Comparison of ENCODE assay signal across 24 mouse cellular contexts in genomic region chr2:72351776-72352175, GRCm38 (mm10).
DNase-seq lines count a peak whose midpoint lies in the region; ATAC-seq lines count a peak whose summit lies in the region.
"Had no signal": no experiment of that assay in that cellular context is flagged by ENCODE, and none has a peak within 500 bp of the region (broad histone marks: within the 10 kb centered on the region; RNA-seq: fewer than 3 reads in every experiment).

No protein-coding gene starts in this region.

- H3K4me2 ChIP-seq in midbrain, embryonic 11.5 days = no peak overlapping the region
- no peak overlapping the region for H3K4me2 ChIP-seq in hindbrain, embryonic 16.5 days (ENCODE audit: low read length)
- H3K4me2 ChIP-seq: forebrain, embryonic 12.5 days; forebrain, embryonic 15.5 days; heart, embryonic 11.5 days; hindbrain, embryonic 12.5 days; hindbrain, embryonic 15.5 days; intestine, embryonic 15.5 days had no signal

- no peaks in the 10 kb centered on the region for H3K4me1 ChIP-seq in midbrain, embryonic 11.5 days (ENCODE audit: control insufficient read depth, insufficient read depth, low read length)
- H3K4me1 ChIP-seq in midbrain, embryonic 10.5 days = peaks cover 3% of the 10 kb centered on the region; the same call in 1 of the 2 replicates
- no peaks in the 10 kb centered on the region for H3K4me1 ChIP-seq in hindbrain, embryonic 16.5 days (ENCODE audit: control insufficient read depth, insufficient read depth, low read depth, low read length)
- H3K4me1 ChIP-seq: forebrain, embryonic 12.5 days; forebrain, embryonic 15.5 days; hindbrain, embryonic 12.5 days; hindbrain, embryonic 15.5 days; intestine, embryonic 15.5 days had no signal

- peak; percentile 37 for DNase-seq in midbrain, embryonic 11.5 days (ENCODE audit: low spot score, missing footprints)
- DNase-seq in midbrain, embryonic 10.5 days (ENCODE audit: low spot score) = no peak
- DNase-seq in NIH3T3 (ENCODE audit: low read depth) = peak; percentile 90
- DNase-seq in fibroblast of lung, adult 2 months (ENCODE audit: low read depth) = peak; percentile 72
- no peak for DNase-seq in adrenal gland, adult (ENCODE audit: inconsistent age in 2 of 2, low spot score in 1 of 2)
- DNase-seq: adrenal gland, postnatal 10 days; adrenal gland, postnatal 36 days; B cell, adult 2 months; cerebellum, adult 11 months; cerebellum, adult 9-10 months; cerebellum, postnatal 14 days; gastrocnemius, postnatal 25 days; kidney, adult 11 months had no signal

- 94% methylated on average over 8 of the region's 8 CpGs for WGBS in midbrain, embryonic 11.5 days
- WGBS in midbrain, embryonic 10.5 days = 93% methylated on average over 8 of the region's 8 CpGs
- 92% methylated on average over 8 of the region's 8 CpGs for WGBS in hindbrain, embryonic 16.5 days

- no peaks in the 10 kb centered on the region for H3K9me3 ChIP-seq in midbrain, embryonic 11.5 days (ENCODE audit: control insufficient read depth, low read length)
- H3K9me3 ChIP-seq in midbrain, embryonic 10.5 days (replicated peaks) = no peaks in the 10 kb centered on the region
- H3K9me3 ChIP-seq in hindbrain, embryonic 16.5 days (ENCODE audit: control insufficient read depth, low read length) = no peaks in the 10 kb centered on the region
- H3K9me3 ChIP-seq: forebrain, embryonic 12.5 days; forebrain, embryonic 15.5 days; G1E; hindbrain, embryonic 12.5 days; hindbrain, embryonic 15.5 days; intestine, embryonic 15.5 days had no signal

- H3K27me3 ChIP-seq in midbrain, embryonic 11.5 days (ENCODE audit: control insufficient read depth, insufficient read depth, low read length) = no peaks in the 10 kb centered on the region
- H3K27me3 ChIP-seq in midbrain, embryonic 10.5 days (ENCODE audit: low read depth, poor library complexity, severe bottlenecking) = no peaks in the 10 kb centered on the region
- no peaks in the 10 kb centered on the region for H3K27me3 ChIP-seq in hindbrain, embryonic 16.5 days (replicated peaks; ENCODE audit: control insufficient read depth, insufficient read depth, low read length)
- H3K27me3 ChIP-seq: CH12.LX; forebrain, embryonic 12.5 days; forebrain, embryonic 15.5 days; hindbrain, embryonic 12.5 days; hindbrain, embryonic 15.5 days; intestine, embryonic 15.5 days had no signal

- ATAC-seq in midbrain, embryonic 11.5 days (ENCODE audit: low FRiP score) = no peak
- no peak for ATAC-seq in hindbrain, embryonic 16.5 days
- ATAC-seq in activated CD4-positive, CD25-positive, alpha-beta regulatory T cell, adult 4 months = no peak
- ATAC-seq: forebrain, embryonic 15.5 days; intestine, embryonic 15.5 days had no signal

- H3K36me3 ChIP-seq in midbrain, embryonic 11.5 days (ENCODE audit: control insufficient read depth, insufficient read depth, low read length) = no peaks in the 10 kb centered on the region
- H3K36me3 ChIP-seq in midbrain, embryonic 10.5 days = no peaks in the 10 kb centered on the region
- no peaks in the 10 kb centered on the region for H3K36me3 ChIP-seq in hindbrain, embryonic 16.5 days (ENCODE audit: control insufficient read depth, insufficient read depth, low read length)
- H3K36me3 ChIP-seq: forebrain, embryonic 12.5 days; forebrain, embryonic 15.5 days; hindbrain, embryonic 12.5 days; hindbrain, embryonic 15.5 days; intestine, embryonic 15.5 days had no signal

- no peak overlapping the region for H3K27ac ChIP-seq in midbrain, embryonic 11.5 days (ENCODE audit: low read depth, low read length)
- no peak overlapping the region for H3K27ac ChIP-seq in midbrain, embryonic 10.5 days (replicated peaks)
- H3K27ac ChIP-seq in hindbrain, embryonic 16.5 days (ENCODE audit: low read depth, low read length) = no peak overlapping the region
- H3K27ac ChIP-seq: forebrain, embryonic 12.5 days; forebrain, embryonic 15.5 days; heart, adult 2 months; hindbrain, embryonic 12.5 days; hindbrain, embryonic 15.5 days; intestine, embryonic 15.5 days had no signal

- no peak overlapping the region for H3K9ac ChIP-seq in midbrain, embryonic 11.5 days (ENCODE audit: low read length)
- H3K9ac ChIP-seq in hindbrain, embryonic 16.5 days (ENCODE audit: low read depth, low read length) = no peak overlapping the region
- H3K9ac ChIP-seq: forebrain, embryonic 12.5 days; forebrain, embryonic 15.5 days; hindbrain, embryonic 12.5 days; hindbrain, embryonic 15.5 days; intestine, embryonic 15.5 days had no signal

- no peak overlapping the region for H3K4me3 ChIP-seq in midbrain, embryonic 11.5 days (ENCODE audit: low read depth, low read length)
- no peak overlapping the region for H3K4me3 ChIP-seq in midbrain, embryonic 10.5 days
- H3K4me3 ChIP-seq in hindbrain, embryonic 16.5 days (ENCODE audit: low read length) = no peak overlapping the region
- H3K4me3 ChIP-seq: forebrain, embryonic 12.5 days; forebrain, embryonic 15.5 days; heart, adult 2 months; hindbrain, embryonic 12.5 days; hindbrain, embryonic 15.5 days; intestine, embryonic 15.5 days had no signal

Comparison
In these comparisons a context has a peak if more than half of its experiments do, and no peak if none do; other contexts are left out.
1. DNase-seq: peak in midbrain, embryonic 11.5 days (single experiment), NIH3T3 (single experiment) and fibroblast of lung, adult 2 months (single experiment); none in midbrain, embryonic 10.5 days (single experiment) and adrenal gland, adult (0 of 2).